Mouse (Mus musculus) stomach, embryonic 16.5 days (tissue): Measurements from ENCODE around the gene Fkbpl. TPM values are rescaled to one million over a fixed set of nuclear protein-coding genes. Genes with fewer than 3 reads are reported as not detected.

Source experiments
- ATAC-seq: fragments of 200-750 bp; cut with Nextera tagmentation; 2 replicates; pipeline ENCODE4 v1.8.0; 2017; ENCODE audit warnings: moderate number of reproducible peaks, moderate TSS enrichment; ENCODE audit not compliant: insufficient read depth, low FRiP score
- H3K27ac ChIP-seq: fragments of 300-500 bp; sonication (generic); 2 replicates; pipeline ENCODE4 v1.5.1; 2014; ENCODE audit warnings: low read length
- H3K27me3 ChIP-seq: fragments of 300-500 bp; sonication (generic); 2 replicates; pipeline ENCODE4 v1.6.1; 2014; ENCODE audit warnings: low read length, control low read depth, mixed read lengths; ENCODE audit not compliant: control insufficient read depth, insufficient read depth
- H3K36me3 ChIP-seq: fragments of 300-500 bp; sonication (generic); 2 replicates; pipeline ENCODE4 v1.6.1; 2014; ENCODE audit warnings: low read length; ENCODE audit not compliant: control insufficient read depth, insufficient read depth
- H3K4me1 ChIP-seq: fragments of 300-500 bp; sonication (generic); 2 replicates; pipeline ENCODE4 v1.6.1; 2014; ENCODE audit warnings: low read length, control low read depth, mixed read lengths; ENCODE audit not compliant: control insufficient read depth, insufficient read depth
- H3K4me2 ChIP-seq: fragments of 300-500 bp; sonication (generic); 2 replicates; pipeline ENCODE4 v1.6.1; 2014; ENCODE audit warnings: low read depth, low read length, mixed read lengths
- H3K4me3 ChIP-seq: fragments of 300-500 bp; sonication (generic); replicated peaks from 2 replicates; pipeline ENCODE4 v1.5.1; 2014; ENCODE audit warnings: mild to moderate bottlenecking, low read length
- H3K9ac ChIP-seq: fragments of 300-500 bp; sonication (generic); 2 replicates; pipeline ENCODE4 v1.6.1; 2014; ENCODE audit warnings: low read length
- H3K9me3 ChIP-seq: fragments of 300-500 bp; sonication (generic); replicated peaks from 2 replicates; pipeline ENCODE4 v1.6.1; 2016; ENCODE audit warnings: low read length, control low read depth; ENCODE audit not compliant: control insufficient read depth
- WGBS: fragments of 180-500 bp; shearing (Covaris S2); extraction: QIAGEN DNeasy Blood & Tissue Kit; methylation state at CpG from one replicate; pipeline ENCODE4 v1.1.7; 2014; 5-methylcytosine and 5-hydroxymethylcytosine counted together
- polyA plus RNA-seq: library from polyadenylated mRNA; unstranded; fragments of >200 nt; fragmentation: Nextera tagmentation; extraction: Ambion mirVana; gene quantifications from 2 replicates; pipeline ENCODE4 v1.2.1, GENCODE M21; 2015

Gene Fkbpl
- polyA plus RNA-seq, 1 experiment from 2014 or later = 14.4 TPM

GRCm38 (mm10) chr17:34685120-34686110 is 40.9 kb downstream of the Fkbpl start:
- H3K9ac ChIP-seq = peak overlapping the region; percentile 48; the same call in 1 of the 2 replicates
- H3K4me1 ChIP-seq = peaks cover 29% of the 10 kb centered on the region
- peak; percentile 64 for ATAC-seq
- no peak overlapping the region for H3K4me3 ChIP-seq
- no peak overlapping the region for H3K4me2 ChIP-seq
- no peaks in the 10 kb centered on the region for H3K9me3 ChIP-seq
- 70% methylated on average over 28 of the region's 28 CpGs for WGBS
- H3K27ac ChIP-seq = peak overlapping the region; percentile 79
- no peaks in the 10 kb centered on the region for H3K27me3 ChIP-seq
- H3K36me3 ChIP-seq = no peaks in the 10 kb centered on the region

GRCm38 (mm10) chr17:34688889-34689288 is 44.3 kb downstream of the Fkbpl start:
- H3K27me3 ChIP-seq = no peaks in the 10 kb centered on the region
- H3K4me2 ChIP-seq = no peak overlapping the region
- no peak for ATAC-seq
- no peaks in the 10 kb centered on the region for H3K9me3 ChIP-seq
- peaks cover 21% of the 10 kb centered on the region for H3K4me1 ChIP-seq
- H3K27ac ChIP-seq = no peak overlapping the region
- 92% methylated on average over 7 of the region's 7 CpGs for WGBS
- no peak overlapping the region for H3K4me3 ChIP-seq
- H3K36me3 ChIP-seq = no peaks in the 10 kb centered on the region
- H3K9ac ChIP-seq = no peak overlapping the region

- H3K4me1 ChIP-seq = peaks cover 10% of the 10 kb centered on the region
- H3K27ac ChIP-seq = no peak overlapping the region
- WGBS = 39% methylated on average over 4 of the region's 4 CpGs
- H3K4me3 ChIP-seq = no peak overlapping the region
- no peak overlapping the region for H3K9ac ChIP-seq
- H3K36me3 ChIP-seq = no peaks in the 10 kb centered on the region
- no peaks in the 10 kb centered on the region for H3K9me3 ChIP-seq
- no peak for ATAC-seq
- H3K4me2 ChIP-seq = no peak overlapping the region
- no peaks in the 10 kb centered on the region for H3K27me3 ChIP-seq
Measured at GRCm38 (mm10) chr17:34690458-34690857, 45.9 kb downstream of the Fkbpl start.

- Histone ChIP-seq H3K27ac (no peak overlapping the region), H3K4me1 (peaks cover 3% of the 10 kb centered on the region; the same call in 1 of the 2 replicates), H3K9ac (no peak overlapping the region; the same call in 1 of the 2 replicates), H3K4me2 (no peak overlapping the region), H3K36me3 (no peaks in the 10 kb centered on the region), H3K27me3 (no peaks in the 10 kb centered on the region), H3K9me3 (no peaks in the 10 kb centered on the region), H3K4me3 (no peak overlapping the region)
- 68% methylated on average over 7 of the region's 7 CpGs for WGBS
- no peak for ATAC-seq
Measured at GRCm38 (mm10) chr17:34692906-34693305, 48.3 kb downstream of the Fkbpl start.

Other genes starting within 250 kb of the Fkbpl start
- gene BC051142, start 245.9 kb upstream of the Fkbpl start, polyA plus RNA-seq = 1.8 TPM in 2 replicates
- gene Btnl4, start 167.4 kb upstream of the Fkbpl start, polyA plus RNA-seq = 3.8 and 3.9 TPM in 2 replicates
- 2.6 and 3.6 TPM in 2 replicates for gene Btnl6, start 127.4 kb upstream of the Fkbpl start, polyA plus RNA-seq
- gene Notch4, start 80.5 kb upstream of the Fkbpl start, polyA plus RNA-seq = 4.7 and 4.9 TPM in 2 replicates
- 9.3 and 10.4 TPM in 2 replicates for gene Gpsm3, start 55.0 kb upstream of the Fkbpl start, polyA plus RNA-seq
- 6.8 and 8.4 TPM in 2 replicates for gene Pbx2, start 53.5 kb upstream of the Fkbpl start, polyA plus RNA-seq
- 2.7 and 3.0 TPM in 2 replicates for gene Ager, start 46.9 kb upstream of the Fkbpl start, polyA plus RNA-seq
- gene Rnf5, start 41.1 kb upstream of the Fkbpl start, polyA plus RNA-seq = 129 and 141 TPM in 2 replicates
- gene Agpat1, start 40.5 kb upstream of the Fkbpl start, polyA plus RNA-seq = 42.6 TPM in 2 replicates
- 3.5 and 4.8 TPM in 2 replicates for gene Egfl8, start 28.8 kb upstream of the Fkbpl start, polyA plus RNA-seq
- 25.2 and 25.7 TPM in 2 replicates for gene Ppt2, start 16.3 kb upstream of the Fkbpl start, polyA plus RNA-seq
- gene Prrt1, start 15.2 kb upstream of the Fkbpl start, polyA plus RNA-seq = 0.31 and 0.45 TPM in 2 replicates
- 73.5 and 78.0 TPM in 2 replicates for gene Atf6b, start 2.4 kb downstream of the Fkbpl start, polyA plus RNA-seq
- 1.3 and 1.8 TPM in 2 replicates for gene Tnxb, start 25.8 kb downstream of the Fkbpl start, polyA plus RNA-seq
- gene C4b, start 99.1 kb downstream of the Fkbpl start, polyA plus RNA-seq = 0.89 and 0.99 TPM in 2 replicates
- gene Cyp21a1, start 159.8 kb downstream of the Fkbpl start, polyA plus RNA-seq = 0.21 and 6.9 TPM in 2 replicates
- gene Stk19, start 192.2 kb downstream of the Fkbpl start, polyA plus RNA-seq = 23.8 and 25.8 TPM in 2 replicates
- gene Dxo, start 192.3 kb downstream of the Fkbpl start, polyA plus RNA-seq = 48.9 and 53.3 TPM in 2 replicates
- 45.0 and 48.1 TPM in 2 replicates for gene Skiv2l, start 205.4 kb downstream of the Fkbpl start, polyA plus RNA-seq
- gene Nelfe, start 205.6 kb downstream of the Fkbpl start, polyA plus RNA-seq = 89.5 and 96.4 TPM in 2 replicates
- 27.8 and 28.9 TPM in 2 replicates for gene Cfb, start 217.8 kb downstream of the Fkbpl start, polyA plus RNA-seq
- gene Zbtb12, start 234.7 kb downstream of the Fkbpl start, polyA plus RNA-seq = 1.0 and 1.1 TPM in 2 replicates
- 0.49 TPM in 1 of 2 replicates, not detected in the other for gene Gm20547, start 237.3 kb downstream of the Fkbpl start, polyA plus RNA-seq